Mouse (Mus musculus) kidney, embryonic 15.5 days (tissue): ENCODE results near the gene Wdr73. TPM values are rescaled to one million over a fixed set of nuclear protein-coding genes. Genes with fewer than 3 reads are reported as not detected.

ENCODE experiments used
- ATAC-seq: fragments of 200-750 bp; cut with Nextera tagmentation; replicated peaks from 2 replicates; pipeline ENCODE4 v1.8.0; 2017; ENCODE audit warnings: moderate TSS enrichment; ENCODE audit not compliant: low FRiP score
- H3K27ac ChIP-seq: fragments of 300-500 bp; sonication (generic); 2 replicates; pipeline ENCODE4 v1.5.1; 2015; ENCODE audit warnings: mild to moderate bottlenecking, inconsistent platforms
- H3K27me3 ChIP-seq: fragments of 300-500 bp; sonication (generic); 2 replicates; pipeline ENCODE4 v1.6.1; 2015; ENCODE audit warnings: inconsistent platforms
- H3K36me3 ChIP-seq: fragments of 300-500 bp; sonication (generic); 2 replicates; pipeline ENCODE4 v1.6.1; 2015; ENCODE audit warnings: inconsistent platforms
- H3K4me1 ChIP-seq: fragments of 300-500 bp; sonication (generic); 2 replicates; pipeline ENCODE4 v1.6.1; 2015; ENCODE audit warnings: inconsistent platforms
- H3K4me2 ChIP-seq: fragments of 300-500 bp; sonication (generic); 2 replicates; pipeline ENCODE4 v1.6.1; 2015; ENCODE audit warnings: moderate library complexity, mild to moderate bottlenecking, inconsistent platforms
- H3K4me3 ChIP-seq: fragments of 300-500 bp; sonication (generic); replicated peaks from 2 replicates; pipeline ENCODE4 v1.5.1; 2015; ENCODE audit warnings: mild to moderate bottlenecking, inconsistent platforms
- H3K9ac ChIP-seq: fragments of 300-500 bp; sonication (generic); 2 replicates; pipeline ENCODE4 v1.6.1; 2015; ENCODE audit warnings: mild to moderate bottlenecking, inconsistent platforms
- H3K9me3 ChIP-seq: fragments of 300-500 bp; sonication (generic); replicated peaks from 2 replicates; pipeline ENCODE4 v1.6.1; 2016; ENCODE audit warnings: inconsistent platforms
- WGBS: fragments of 180-500 bp; shearing (Covaris S2); methylation state at CpG from one replicate; pipeline ENCODE4 v1.1.7; 2015; ENCODE audit warnings: mixed read lengths; 5-methylcytosine and 5-hydroxymethylcytosine counted together
- polyA plus RNA-seq: library from polyadenylated mRNA; unstranded; fragments of >200 nt; fragmentation: Nextera tagmentation; extraction: Ambion mirVana; gene quantifications from 2 replicates; pipeline ENCODE4 v1.2.1, GENCODE M21; 2015

Gene Wdr73
- polyA plus RNA-seq, 1 experiment from 2014 or later = 37.5 TPM

GRCm38 (mm10) chr7:80893086-80893752 is 7.8 kb downstream of the Wdr73 start:
- Histone ChIP-seq H3K4me3 (no peak overlapping the region), H3K9me3 (no peaks in the 10 kb centered on the region), H3K4me1 (peaks cover 13% of the 10 kb centered on the region), H3K27me3 (no peaks in the 10 kb centered on the region), H3K36me3 (peaks cover 80% of the 10 kb centered on the region), H3K27ac (peak overlapping the region; percentile 20; the same call in 1 of the 2 replicates), H3K9ac (no peak overlapping the region), H3K4me2 (no peak overlapping the region)
- WGBS = 91% methylated on average over 15 of the region's 15 CpGs
- ATAC-seq = no peak

GRCm38 (mm10) chr7:80889841-80890241 is 11.2 kb downstream of the Wdr73 start:
- Histone ChIP-seq H3K36me3 (peaks cover 51% of the 10 kb centered on the region), H3K27me3 (no peaks in the 10 kb centered on the region), H3K27ac (peak overlapping the region; percentile 70), H3K9me3 (no peaks in the 10 kb centered on the region), H3K9ac (no peak overlapping the region), H3K4me2 (no peak overlapping the region), H3K4me3 (no peak overlapping the region), H3K4me1 (peaks cover 13% of the 10 kb centered on the region)
- no peak for ATAC-seq
- WGBS = 70% methylated on average over 13 of the region's 13 CpGs

- 50% methylated on average over 9 of the region's 9 CpGs for WGBS
- H3K27me3 ChIP-seq = no peaks in the 10 kb centered on the region
Measured at GRCm38 (mm10) chr7:80889021-80889511, 12.0 kb downstream of the Wdr73 start.

GRCm38 (mm10) chr7:80888595-80888994 is 12.5 kb downstream of the Wdr73 start:
- Histone ChIP-seq H3K4me1 (peaks cover 13% of the 10 kb centered on the region), H3K4me2 (no peak overlapping the region), H3K9ac (no peak overlapping the region), H3K36me3 (peaks cover 38% of the 10 kb centered on the region), H3K27ac (peak overlapping the region; percentile 70), H3K4me3 (no peak overlapping the region), H3K9me3 (no peaks in the 10 kb centered on the region), H3K27me3 (no peaks in the 10 kb centered on the region)
- ATAC-seq = 0 out of 2 replicates have a peak, but pooled peaks have one; percentile 5
- WGBS = 77% methylated on average over 7 of the region's 7 CpGs

More at GRCm38 (mm10) chr7:80889021-80889511, 12.0 kb downstream of the Wdr73 start:
- peak; percentile 73 for ATAC-seq
- peaks cover 43% of the 10 kb centered on the region for H3K36me3 ChIP-seq
- H3K27ac ChIP-seq = peak overlapping the region; percentile 70
- H3K4me3 ChIP-seq = no peak overlapping the region
- H3K4me2 ChIP-seq = no peak overlapping the region
- H3K9ac ChIP-seq = no peak overlapping the region
- no peaks in the 10 kb centered on the region for H3K9me3 ChIP-seq
- H3K4me1 ChIP-seq = peaks cover 13% of the 10 kb centered on the region

GRCm38 (mm10) chr7:80885666-80886065 is 15.4 kb downstream of the Wdr73 start:
- peaks cover 21% of the 10 kb centered on the region for H3K4me1 ChIP-seq

GRCm38 (mm10) chr7:80882830-80883505 is 18.1 kb downstream of the Wdr73 start:
- Histone ChIP-seq H3K4me2 (peak overlapping the region; percentile 50), H3K4me1 (peaks cover 9% of the 10 kb centered on the region), H3K9ac (no peak overlapping the region), H3K36me3 (peaks cover 5% of the 10 kb centered on the region), H3K9me3 (no peaks in the 10 kb centered on the region), H3K4me3 (peak overlapping the region; percentile 21), H3K27ac (no peak overlapping the region), H3K27me3 (no peaks in the 10 kb centered on the region)
- ATAC-seq = peak; percentile 88
- WGBS = 21% methylated on average over 14 of the region's 14 CpGs

More at GRCm38 (mm10) chr7:80885666-80886065, 15.4 kb downstream of the Wdr73 start:
- Histone ChIP-seq H3K4me3 (no peak overlapping the region), H3K9me3 (no peaks in the 10 kb centered on the region), H3K9ac (no peak overlapping the region), H3K27ac (no peak overlapping the region), H3K27me3 (no peaks in the 10 kb centered on the region), H3K36me3 (peaks cover 9% of the 10 kb centered on the region), H3K4me2 (no peak overlapping the region)
- WGBS = 24% methylated on average over 1 of the region's 1 CpGs
- ATAC-seq = no peak

DNA sequence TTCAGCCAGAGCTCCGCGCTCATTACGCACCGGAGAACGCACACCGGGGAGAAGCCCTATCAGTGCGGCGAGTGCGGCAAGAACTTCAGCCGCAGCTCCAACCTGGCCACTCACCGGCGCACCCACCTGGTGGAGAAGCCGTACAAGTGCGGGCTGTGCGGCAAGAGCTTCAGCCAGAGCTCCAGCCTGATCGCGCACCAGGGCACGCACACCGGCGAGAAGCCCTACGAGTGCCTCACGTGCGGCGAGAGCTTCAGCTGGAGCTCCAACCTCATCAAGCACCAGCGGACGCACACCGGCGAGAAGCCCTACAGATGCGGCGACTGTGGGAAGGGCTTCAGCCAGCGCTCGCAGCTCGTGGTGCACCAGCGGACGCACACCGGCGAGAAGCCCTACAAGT is 25.3 kb downstream of the Wdr73 start:
- H3K4me2 ChIP-seq = no peak overlapping the region
- no peaks in the 10 kb centered on the region for H3K27me3 ChIP-seq
- 54% methylated on average over 37 of the region's 37 CpGs for WGBS
- no peak overlapping the region for H3K9ac ChIP-seq
- H3K4me3 ChIP-seq = no peak overlapping the region
- H3K27ac ChIP-seq = no peak overlapping the region
- ATAC-seq = 0 out of 2 replicates have a peak, but pooled peaks have one; percentile 30
- H3K36me3 ChIP-seq = peaks cover 75% of the 10 kb centered on the region
- no peaks in the 10 kb centered on the region for H3K4me1 ChIP-seq
- no peaks in the 10 kb centered on the region for H3K9me3 ChIP-seq

- Histone ChIP-seq H3K4me1 (no peaks in the 10 kb centered on the region), H3K4me3 (no peak overlapping the region), H3K27ac (no peak overlapping the region), H3K4me2 (no peak overlapping the region), H3K36me3 (peaks cover 93% of the 10 kb centered on the region), H3K9me3 (no peaks in the 10 kb centered on the region), H3K9ac (no peak overlapping the region), H3K27me3 (no peaks in the 10 kb centered on the region)
- WGBS = 95% methylated on average over 2 of the region's 2 CpGs
- ATAC-seq = no peak
Measured at GRCm38 (mm10) chr7:80873631-80874030, 27.4 kb downstream of the Wdr73 start.

DNA sequence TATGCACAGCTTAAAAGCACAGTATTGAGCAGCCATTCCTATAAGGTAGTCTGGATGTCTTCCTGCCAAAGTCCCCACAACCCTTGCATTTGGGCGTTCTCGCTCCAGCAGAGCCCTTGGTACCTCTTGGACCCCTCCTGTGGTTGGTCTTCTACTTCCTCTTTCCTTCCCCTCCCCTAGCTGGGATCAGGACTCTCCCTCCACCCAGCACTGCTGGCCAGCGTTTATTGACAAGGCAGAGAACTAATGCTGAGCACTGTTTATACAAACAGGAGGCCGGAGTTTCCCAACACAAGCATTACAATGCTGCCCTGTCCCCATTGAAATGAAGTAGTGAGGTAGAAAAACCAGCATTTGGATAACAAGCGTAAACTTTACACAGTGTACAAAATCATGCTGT is 28.0 kb downstream of the Wdr73 start:
- ATAC-seq = no peak
- no peak overlapping the region for H3K27ac ChIP-seq
- H3K27me3 ChIP-seq = no peaks in the 10 kb centered on the region
- 87% methylated on average over 5 of the region's 5 CpGs for WGBS
- H3K9ac ChIP-seq = no peak overlapping the region
- peaks cover 97% of the 10 kb centered on the region for H3K36me3 ChIP-seq
- no peak overlapping the region for H3K4me2 ChIP-seq
- no peaks in the 10 kb centered on the region for H3K4me1 ChIP-seq
- H3K4me3 ChIP-seq = no peak overlapping the region
- no peaks in the 10 kb centered on the region for H3K9me3 ChIP-seq

- Histone ChIP-seq H3K9ac (no peak overlapping the region), H3K4me1 (peaks cover 28% of the 10 kb centered on the region), H3K4me3 (no peak overlapping the region), H3K9me3 (no peaks in the 10 kb centered on the region), H3K36me3 (peaks cover 91% of the 10 kb centered on the region), H3K27ac (no peak overlapping the region), H3K4me2 (no peak overlapping the region), H3K27me3 (no peaks in the 10 kb centered on the region)
- no peak for ATAC-seq
- WGBS = 90% methylated on average over 2 of the region's 2 CpGs
Measured at GRCm38 (mm10) chr7:80868686-80869085, 32.4 kb downstream of the Wdr73 start.

- peak; percentile 68; the same call in 1 of the 2 replicates for ATAC-seq
- H3K9ac ChIP-seq = no peak overlapping the region
Measured at GRCm38 (mm10) chr7:80866514-80867147, 34.4 kb downstream of the Wdr73 start.

DNA sequence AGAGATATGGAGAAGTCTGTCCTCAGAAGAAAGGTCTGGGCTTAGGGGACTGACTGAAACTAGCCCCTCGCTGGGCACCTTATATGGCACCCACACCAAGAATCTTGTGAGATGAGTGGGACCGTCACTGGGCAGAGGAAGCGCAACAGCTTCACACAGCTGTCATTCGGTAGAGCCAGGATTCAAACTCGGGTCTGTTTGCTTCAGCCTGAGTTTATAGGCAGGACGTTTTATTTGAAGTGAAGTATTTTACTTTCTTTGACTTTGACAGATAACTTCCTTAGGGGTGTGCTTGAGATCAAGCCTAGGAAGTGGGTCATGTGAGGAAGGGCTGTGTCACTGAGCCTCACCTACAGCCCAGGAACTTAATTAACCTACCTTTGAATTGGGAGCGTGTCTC is 35.5 kb downstream of the Wdr73 start:
- Histone ChIP-seq H3K4me2 (0 out of 2 replicates have a peak overlapping the region, but pooled peaks have one; percentile 16), H3K27me3 (no peaks in the 10 kb centered on the region), H3K4me3 (no peak overlapping the region), H3K36me3 (peaks cover 70% of the 10 kb centered on the region), H3K27ac (peak overlapping the region; percentile 75), H3K4me1 (peaks cover 49% of the 10 kb centered on the region), H3K9ac (no peak overlapping the region), H3K9me3 (no peaks in the 10 kb centered on the region)
- WGBS = 84% methylated on average over 7 of the region's 7 CpGs
- no peak for ATAC-seq

More at GRCm38 (mm10) chr7:80866514-80867147, 34.4 kb downstream of the Wdr73 start:
- Histone ChIP-seq H3K27ac (peak overlapping the region; percentile 57), H3K9me3 (no peaks in the 10 kb centered on the region), H3K27me3 (no peaks in the 10 kb centered on the region), H3K4me2 (no peak overlapping the region), H3K4me3 (no peak overlapping the region), H3K36me3 (peaks cover 80% of the 10 kb centered on the region), H3K4me1 (peaks cover 47% of the 10 kb centered on the region)
- WGBS = 69% methylated on average over 7 of the region's 7 CpGs
